Mouse (Mus musculus) kidney, embryonic 14.5 days (tissue): ENCODE measurements around the gene Thbs3. TPM values are rescaled to one million over a fixed set of nuclear protein-coding genes. Genes with fewer than 3 reads are reported as not detected.
"Not testable (repeated sequence)": the region's sequence is repeated elsewhere in the genome, so short reads cannot be mapped to it uniquely, and the experiment has no call there.

Experiments
- ATAC-seq: fragments of 200-750 bp; cut with Nextera tagmentation; 2 replicates; pipeline ENCODE4 v1.8.0; 2017; ENCODE audit warnings: moderate number of reproducible peaks, mild to moderate bottlenecking, moderate TSS enrichment, moderate library complexity; ENCODE audit not compliant: low FRiP score, low TSS enrichment
- H3K27ac ChIP-seq: fragments of 300-500 bp; sonication (generic); 2 replicates; pipeline ENCODE4 v1.5.1; 2014; ENCODE audit warnings: low read depth, mild to moderate bottlenecking, low read length, moderate library complexity, mixed read lengths
- H3K27me3 ChIP-seq: fragments of 300-500 bp; sonication (generic); 2 replicates; pipeline ENCODE4 v1.6.1; 2014; ENCODE audit warnings: mild to moderate bottlenecking, low read length; ENCODE audit not compliant: control insufficient read depth, insufficient read depth
- H3K36me3 ChIP-seq: fragments of 300-500 bp; sonication (generic); 2 replicates; pipeline ENCODE4 v1.6.1; 2014; ENCODE audit warnings: low read length, mixed read lengths; ENCODE audit not compliant: control insufficient read depth, insufficient read depth
- H3K4me1 ChIP-seq: fragments of 300-500 bp; sonication (generic); 2 replicates; pipeline ENCODE4 v1.6.1; 2014; ENCODE audit warnings: low read length, mixed read lengths; ENCODE audit not compliant: control insufficient read depth, insufficient read depth
- H3K4me2 ChIP-seq: fragments of 300-500 bp; sonication (generic); replicated peaks from 2 replicates; pipeline ENCODE4 v1.6.1; 2014; ENCODE audit warnings: low read depth, mild to moderate bottlenecking, low read length
- H3K4me3 ChIP-seq: fragments of 300-500 bp; sonication (generic); 2 replicates; pipeline ENCODE4 v1.5.1; 2014; ENCODE audit warnings: mild to moderate bottlenecking, low read length
- H3K9ac ChIP-seq: fragments of 300-500 bp; sonication (generic); 2 replicates; pipeline ENCODE4 v1.6.1; 2014; ENCODE audit warnings: low read depth, mild to moderate bottlenecking, low read length, moderate library complexity
- H3K9me3 ChIP-seq: fragments of 300-500 bp; sonication (generic); 2 replicates; pipeline ENCODE4 v1.6.1; 2016; ENCODE audit warnings: low read length; ENCODE audit not compliant: control insufficient read depth
- WGBS: fragments of 180-500 bp; shearing (Covaris S2); extraction: QIAGEN DNeasy Blood & Tissue Kit; methylation state at CpG from one replicate; pipeline ENCODE4 v1.1.7; 2014; 5-methylcytosine and 5-hydroxymethylcytosine counted together
- polyA plus RNA-seq: library from polyadenylated mRNA; unstranded; fragments of >200 nt; fragmentation: Nextera tagmentation; extraction: Ambion mirVana; gene quantifications from 2 replicates; pipeline ENCODE4 v1.2.1, GENCODE M21; 2014

The Thbs3 gene
- polyA plus RNA-seq, 1 experiment from 2014 or later = 13.2 TPM

DNA sequence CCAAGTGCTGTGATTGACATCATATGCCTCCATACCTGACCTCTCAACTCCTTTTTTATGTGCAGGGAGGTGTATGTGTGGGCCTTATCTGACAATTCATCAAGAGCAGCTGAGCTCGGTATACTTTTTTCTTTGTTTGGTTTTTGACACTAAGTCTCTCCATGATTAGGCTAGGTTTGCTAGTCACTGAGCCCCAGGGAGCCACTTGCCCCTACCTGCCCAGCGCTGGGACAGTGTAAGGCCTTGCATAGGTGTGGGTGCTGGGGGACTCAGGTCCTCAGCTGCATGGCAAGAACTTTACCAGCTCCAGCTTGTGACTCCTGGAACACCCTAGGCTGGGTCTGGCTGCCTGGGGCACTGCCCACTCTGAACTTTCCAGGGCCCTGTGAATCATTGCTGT is 8.3 kb upstream of the Thbs3 start:
- Histone ChIP-seq H3K4me3 (no peak overlapping the region), H3K27me3 (no peaks in the 10 kb centered on the region), H3K4me2 (no peak overlapping the region), H3K4me1 (peaks cover 4% of the 10 kb centered on the region), H3K27ac (no peak overlapping the region), H3K36me3 (peaks cover 49% of the 10 kb centered on the region), H3K9me3 (no peaks in the 10 kb centered on the region), H3K9ac (no peak overlapping the region)
- WGBS = 88% methylated on average over 2 of the region's 2 CpGs
- no peak for ATAC-seq

DNA sequence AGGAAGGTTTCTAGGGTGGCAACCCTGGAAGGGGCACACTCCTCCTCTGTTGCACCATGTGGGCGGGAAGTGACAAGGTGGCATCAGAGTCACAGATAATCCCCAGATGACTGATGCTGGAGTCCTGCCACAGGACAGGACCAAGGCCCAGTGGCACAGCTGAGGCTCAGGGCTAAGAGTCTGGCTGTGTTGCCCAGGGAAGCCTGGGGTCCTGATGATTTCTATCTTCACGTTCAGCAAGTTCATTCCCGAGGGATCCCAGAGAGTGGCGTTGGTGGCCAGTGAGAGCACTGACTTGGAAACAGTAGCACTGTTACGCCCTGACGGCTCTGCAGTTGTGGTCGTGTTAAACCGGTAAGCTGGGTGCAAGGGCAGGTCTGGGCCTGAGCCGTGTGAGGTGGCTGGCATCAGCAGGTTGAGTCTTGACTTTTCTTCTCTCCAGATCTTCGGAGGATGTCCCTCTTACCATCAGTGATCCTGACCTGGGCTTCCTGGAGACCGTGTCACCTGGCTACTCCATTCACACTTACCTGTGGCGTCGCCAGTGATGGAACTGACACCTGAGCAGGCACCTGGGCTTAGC is 6.8 kb upstream of the Thbs3 start:
- Histone ChIP-seq H3K9ac (no peak overlapping the region), H3K4me2 (no peak overlapping the region), H3K9me3 (no peaks in the 10 kb centered on the region), H3K36me3 (peaks cover 49% of the 10 kb centered on the region), H3K4me1 (peaks cover 10% of the 10 kb centered on the region), H3K4me3 (no peak overlapping the region), H3K27ac (no peak overlapping the region), H3K27me3 (no peaks in the 10 kb centered on the region)
- ATAC-seq = no peak
- 88% methylated on average over 13 of the region's 13 CpGs for WGBS

DNA sequence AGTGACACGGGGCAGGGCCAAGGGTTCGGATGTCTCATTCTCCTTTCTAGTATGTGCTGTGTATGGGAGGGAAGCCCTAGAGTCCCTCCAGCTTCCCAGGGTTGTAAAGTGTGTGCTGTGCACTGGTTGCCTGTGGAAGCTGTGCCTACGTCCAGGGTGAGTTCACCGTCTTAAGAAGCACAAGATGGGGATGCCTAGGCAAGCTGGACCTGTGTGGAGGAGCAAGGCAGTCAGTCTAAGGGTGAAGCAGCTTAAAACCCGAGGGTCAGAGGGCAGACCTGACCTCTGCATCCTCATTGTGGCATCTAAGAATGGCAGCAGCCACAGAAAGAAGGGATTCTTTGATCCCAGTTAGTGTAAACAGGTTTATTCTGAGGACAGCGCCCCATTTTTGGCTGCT is 6.2 kb upstream of the Thbs3 start:
- no peak overlapping the region for H3K9ac ChIP-seq
- no peak overlapping the region for H3K4me3 ChIP-seq
- H3K36me3 ChIP-seq = peaks cover 49% of the 10 kb centered on the region
- H3K4me1 ChIP-seq = peaks cover 7% of the 10 kb centered on the region; the same call in 1 of the 2 replicates
- H3K4me2 ChIP-seq = no peak overlapping the region
- 86% methylated on average over 6 of the region's 6 CpGs for WGBS
- no peak for ATAC-seq
- no peak overlapping the region for H3K27ac ChIP-seq
- H3K9me3 ChIP-seq = no peaks in the 10 kb centered on the region
- H3K27me3 ChIP-seq = no peaks in the 10 kb centered on the region

DNA sequence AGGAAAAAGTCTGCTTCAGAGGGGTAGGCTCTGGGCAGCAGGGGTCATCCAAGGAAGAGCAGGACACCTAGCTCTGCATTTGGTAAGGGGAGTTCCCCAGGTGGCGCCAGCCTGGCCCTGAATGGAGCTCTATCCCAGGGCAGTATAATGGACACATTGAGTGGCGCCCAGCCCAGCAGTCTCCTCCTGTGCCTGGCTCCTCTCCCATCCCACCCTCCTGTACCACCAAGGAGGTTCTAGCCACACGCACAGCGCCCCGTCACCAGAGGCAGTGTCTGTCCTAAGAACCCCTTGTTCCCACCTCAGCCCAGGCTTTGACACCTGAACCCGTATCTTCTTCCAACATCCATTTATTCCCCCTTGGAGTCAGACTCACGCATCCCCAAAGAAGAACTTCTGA is 5.2 kb upstream of the Thbs3 start:
- peaks cover 9% of the 10 kb centered on the region; the same call in 1 of the 2 replicates for H3K4me1 ChIP-seq
- H3K4me3 ChIP-seq = no peak overlapping the region
- no peak overlapping the region for H3K27ac ChIP-seq
- no peaks in the 10 kb centered on the region for H3K9me3 ChIP-seq
- H3K4me2 ChIP-seq = no peak overlapping the region
- no peak for ATAC-seq
- no peak overlapping the region for H3K9ac ChIP-seq
- WGBS = 85% methylated on average over 7 of the region's 7 CpGs
- no peaks in the 10 kb centered on the region for H3K27me3 ChIP-seq
- peaks cover 49% of the 10 kb centered on the region for H3K36me3 ChIP-seq

DNA sequence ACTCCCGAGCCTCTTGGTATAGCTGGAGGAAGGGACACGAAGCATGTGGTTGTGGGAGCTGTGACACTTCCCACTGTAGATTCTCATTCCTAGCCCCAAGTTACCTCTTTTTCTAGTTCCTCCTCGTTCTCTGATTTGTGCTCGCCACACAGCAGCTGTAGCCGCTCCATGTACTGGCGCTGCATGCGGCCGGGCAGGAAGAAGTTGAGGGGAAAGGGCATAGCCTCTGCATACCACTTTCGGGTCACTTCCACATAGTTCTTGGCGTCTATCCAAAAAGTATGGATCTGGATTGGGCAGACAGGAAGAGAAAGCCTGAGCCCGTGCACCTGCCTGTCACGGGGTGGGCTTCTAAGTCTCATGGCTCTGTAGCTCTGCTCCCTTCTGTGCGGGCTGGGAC is 4.8 kb upstream of the Thbs3 start:
- Histone ChIP-seq H3K9me3 (no peaks in the 10 kb centered on the region), H3K27ac (no peak overlapping the region), H3K9ac (no peak overlapping the region), H3K4me2 (no peak overlapping the region), H3K4me1 (peaks cover 13% of the 10 kb centered on the region; the same call in 1 of the 2 replicates), H3K36me3 (peaks cover 49% of the 10 kb centered on the region), H3K4me3 (no peak overlapping the region), H3K27me3 (no peaks in the 10 kb centered on the region)
- WGBS = 76% methylated on average over 13 of the region's 13 CpGs
- no peak for ATAC-seq

DNA sequence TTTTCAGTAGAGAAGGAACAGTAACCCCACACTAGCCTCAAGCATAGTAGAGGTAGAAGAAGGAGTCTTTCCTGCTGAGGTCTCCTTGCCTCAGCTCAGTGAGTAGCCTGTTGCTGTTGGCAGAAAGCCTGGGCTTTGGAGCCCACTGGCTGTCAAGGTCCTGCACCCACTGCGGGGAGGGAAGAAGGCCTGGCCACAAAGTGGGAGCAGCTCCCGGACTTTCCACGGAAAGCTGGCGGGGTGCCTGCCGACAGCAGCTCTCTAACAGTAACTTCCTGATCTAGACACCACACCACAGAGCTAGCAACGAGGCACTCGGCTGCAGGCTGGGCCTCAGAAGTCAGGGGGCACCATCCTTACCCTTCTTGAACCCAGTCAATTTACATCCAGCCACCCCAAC is 4.2 kb upstream of the Thbs3 start:
- Histone ChIP-seq H3K4me3 (no peak overlapping the region), H3K4me2 (no peak overlapping the region), H3K4me1 (peaks cover 19% of the 10 kb centered on the region), H3K9me3 (no peaks in the 10 kb centered on the region), H3K27ac (no peak overlapping the region), H3K36me3 (peaks cover 49% of the 10 kb centered on the region), H3K27me3 (no peaks in the 10 kb centered on the region), H3K9ac (no peak overlapping the region)
- 69% methylated on average over 7 of the region's 7 CpGs for WGBS
- ATAC-seq = no peak

DNA sequence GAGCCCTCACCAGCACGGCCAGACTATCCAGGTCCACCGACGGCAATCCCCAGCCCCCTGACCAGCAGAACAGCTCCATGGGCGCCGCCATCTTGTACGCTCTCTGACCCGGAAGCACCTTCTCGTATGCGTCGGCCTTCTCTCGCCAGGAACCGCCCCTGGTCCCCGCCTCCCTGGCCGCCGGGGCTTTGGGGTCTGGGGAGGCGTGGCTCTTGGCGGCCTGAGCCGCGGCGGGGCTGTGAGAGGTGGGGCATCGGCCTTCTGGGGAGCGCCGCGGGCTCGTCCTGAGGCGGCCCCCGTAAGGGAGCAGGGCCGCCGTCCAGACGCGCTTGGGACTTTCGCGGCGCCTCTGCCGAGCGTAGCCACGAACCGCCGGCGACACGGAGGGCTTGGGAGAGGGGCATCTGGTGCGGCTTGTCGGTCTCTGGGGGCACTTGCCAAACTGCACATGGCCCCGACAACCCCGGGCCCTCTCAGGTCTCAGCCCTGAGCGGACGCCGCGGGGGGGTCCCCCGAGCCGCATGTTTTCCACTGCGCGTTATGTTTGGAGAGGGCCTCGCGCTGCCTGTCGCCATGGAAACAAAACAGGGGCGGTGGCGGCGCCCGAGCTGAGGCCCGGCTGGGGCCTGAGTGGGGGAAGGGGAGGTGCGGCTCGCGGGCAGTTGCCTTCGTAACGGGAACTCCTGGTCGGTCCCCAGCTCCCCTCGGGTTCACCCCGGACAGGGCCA is 1.0 kb upstream of the Thbs3 start:
- peak; percentile 91 for ATAC-seq
- Histone ChIP-seq H3K36me3 (peaks cover 20% of the 10 kb centered on the region), H3K27ac (peak overlapping the region; percentile 91), H3K9ac (peak overlapping the region; percentile 76), H3K27me3 (no peaks in the 10 kb centered on the region), H3K4me1 (peaks cover 24% of the 10 kb centered on the region), H3K4me3 (peak overlapping the region; percentile 95), H3K4me2 (peak overlapping the region; percentile 86), H3K9me3 (no peaks in the 10 kb centered on the region)
- WGBS = under 1% methylated on average over 67 of the region's 69 CpGs

DNA sequence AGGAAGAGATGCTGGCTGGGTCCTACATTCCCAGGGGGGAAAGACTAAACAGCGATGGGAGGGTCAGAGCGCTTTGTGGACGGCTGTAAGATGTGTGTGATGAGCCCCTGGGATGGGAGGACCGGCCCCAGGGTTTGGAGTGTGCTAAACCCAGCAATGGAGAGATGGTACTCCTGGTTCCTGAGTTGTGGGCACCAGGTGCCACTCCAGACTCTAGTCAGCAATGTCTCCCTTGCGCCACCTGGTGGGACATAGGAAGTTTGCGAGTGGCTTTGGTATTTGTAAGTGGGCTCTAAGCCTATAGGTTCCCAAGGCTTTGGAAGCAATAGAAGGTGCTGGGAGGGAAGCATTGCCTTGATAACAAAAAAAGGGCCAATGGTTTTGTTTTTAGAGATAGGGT is 873 bp downstream of the Thbs3 start:
- Histone ChIP-seq H3K4me3 (peak overlapping the region; percentile 95; the same call in 1 of the 2 replicates), H3K36me3 (peaks cover 4% of the 10 kb centered on the region; the same call in 1 of the 2 replicates), H3K27me3 (no peaks in the 10 kb centered on the region), H3K9me3 (no peaks in the 10 kb centered on the region), H3K27ac (peak overlapping the region; percentile 24; the same call in 1 of the 2 replicates), H3K9ac (peak overlapping the region; percentile 23; the same call in 1 of the 2 replicates), H3K4me1 (peaks cover 24% of the 10 kb centered on the region), H3K4me2 (peak overlapping the region; percentile 86)
- 0% methylated on average over 6 of the region's 6 CpGs for WGBS
- ATAC-seq = peak; percentile 30

DNA sequence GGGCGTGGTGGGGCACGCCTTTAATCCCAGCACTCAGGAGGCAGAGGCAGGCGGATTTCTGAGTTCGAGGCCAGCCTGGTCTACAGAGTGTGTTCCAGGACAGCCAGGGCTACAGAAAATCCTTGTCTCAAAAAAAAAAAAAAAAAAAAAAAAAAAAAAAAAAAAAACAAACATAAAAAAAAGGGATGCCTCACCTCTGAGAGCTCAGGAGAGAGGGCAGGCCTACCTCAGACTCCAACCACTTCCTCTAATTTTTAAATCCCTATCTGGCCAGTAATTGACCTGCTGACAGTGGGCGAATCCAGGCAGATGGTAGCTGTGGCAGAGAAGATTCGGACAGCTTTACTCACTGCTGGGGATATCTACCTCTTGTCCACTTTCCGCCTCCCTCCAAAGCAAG is 1.4 kb downstream of the Thbs3 start:
- not testable (repeated sequence) for H3K4me2 ChIP-seq, H3K27me3 ChIP-seq, H3K4me3 ChIP-seq, H3K9me3 ChIP-seq, H3K27ac ChIP-seq, H3K36me3 ChIP-seq, ATAC-seq, H3K9ac ChIP-seq
- WGBS = 78% methylated on average over 7 of the region's 7 CpGs
- peaks cover 24% of the 10 kb centered on the region for H3K4me1 ChIP-seq
